ENCODE assay signal across 23 mouse cellular contexts in the genomic region with DNA sequence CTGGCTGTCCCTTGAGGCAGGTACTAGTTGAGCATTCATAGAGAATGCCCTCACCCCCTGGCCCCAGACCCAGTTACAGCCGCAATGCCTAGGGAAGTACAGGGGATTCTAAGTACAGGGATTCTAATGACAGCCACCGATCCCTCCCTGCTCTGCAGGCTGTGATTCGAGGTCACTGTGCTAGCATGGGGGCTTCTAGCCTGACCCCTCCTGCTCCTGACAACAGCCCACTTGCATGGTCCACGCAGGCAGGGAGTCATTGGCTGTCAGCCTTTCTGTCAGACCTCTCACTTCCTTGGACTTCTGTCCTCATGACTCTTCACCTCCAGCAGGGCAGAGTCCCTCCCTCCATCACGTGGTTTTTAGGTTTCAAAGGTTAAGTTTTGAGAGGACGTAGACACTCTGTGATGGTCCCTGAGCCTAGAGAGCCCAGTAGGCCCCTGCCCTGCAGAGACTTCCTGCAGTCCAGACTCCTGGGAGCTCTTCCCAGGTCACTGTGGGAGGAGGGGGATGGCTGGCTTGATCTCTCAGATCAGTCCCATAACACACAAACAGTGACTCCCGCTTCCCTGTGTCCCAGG. TPM values are rescaled to one million over a fixed set of nuclear protein-coding genes. Genes with fewer than 3 reads are reported as not detected.
DNase-seq lines count a peak whose midpoint lies in the region; ATAC-seq and TF ChIP-seq lines count a peak whose summit lies in the region.
"Had no signal": no experiment of that assay in that cellular context is flagged by ENCODE, and none has a peak within 500 bp of the region (broad histone marks: within the 10 kb centered on the region; RNA-seq: fewer than 3 reads in every experiment).

No protein-coding gene starts in this region.

- peaks cover 39% of the 10 kb centered on the region for H3K27me3 ChIP-seq in intestine, postnatal 0 days (replicated peaks; ENCODE audit: control insufficient read depth, insufficient read depth, low read length)
- peaks cover 39% of the 10 kb centered on the region for H3K27me3 ChIP-seq in liver, embryonic 16.5 days (ENCODE audit: control insufficient read depth, insufficient read depth, low read depth, low read length)
- H3K27me3 ChIP-seq in forebrain, embryonic 13.5 days = no peaks in the 10 kb centered on the region
- H3K27me3 ChIP-seq: embryonic facial prominence, embryonic 15.5 days had no signal

- H3K4me2 ChIP-seq in intestine, postnatal 0 days (replicated peaks; ENCODE audit: low read depth) = no peak overlapping the region
- no peak overlapping the region for H3K4me2 ChIP-seq in liver, embryonic 16.5 days (ENCODE audit: low read depth, low read length)
- no peak overlapping the region for H3K4me2 ChIP-seq in forebrain, embryonic 13.5 days
- H3K4me2 ChIP-seq: embryonic facial prominence, embryonic 15.5 days; limb, embryonic 15.5 days; midbrain, embryonic 15.5 days had no signal

- H3K4me1 ChIP-seq in intestine, postnatal 0 days (replicated peaks; ENCODE audit: control insufficient read depth, insufficient read depth, low read length) = no peaks in the 10 kb centered on the region
- H3K4me1 ChIP-seq in liver, embryonic 16.5 days (ENCODE audit: control insufficient read depth, low read depth, low read length) = peaks cover 1% of the 10 kb centered on the region; the same call in 1 of the 2 replicates
- H3K4me1 ChIP-seq in forebrain, embryonic 13.5 days = peaks cover 43% of the 10 kb centered on the region

- H3K36me3 ChIP-seq in intestine, postnatal 0 days (ENCODE audit: control insufficient read depth, insufficient read depth) = peaks cover 4% of the 10 kb centered on the region; the same call in 1 of the 2 replicates
- no peaks in the 10 kb centered on the region for H3K36me3 ChIP-seq in liver, embryonic 16.5 days (ENCODE audit: control insufficient read depth, insufficient read depth)
- H3K36me3 ChIP-seq in forebrain, embryonic 13.5 days (ENCODE audit: poor library complexity, severe bottlenecking) = peaks cover 59% of the 10 kb centered on the region

- 66% methylated on average over 7 of the region's 7 CpGs for WGBS in intestine, postnatal 0 days
- 50% methylated on average over 7 of the region's 7 CpGs for WGBS in liver, embryonic 16.5 days (ENCODE audit: insufficient replicate concordance)
- 88% methylated on average over 7 of the region's 7 CpGs for WGBS in forebrain, embryonic 13.5 days

- H3K4me3 ChIP-seq in intestine, postnatal 0 days (ENCODE audit: low read depth, low read length) = no peak overlapping the region
- H3K4me3 ChIP-seq in liver, embryonic 16.5 days (ENCODE audit: low read depth, low read length) = no peak overlapping the region
- H3K4me3 ChIP-seq in forebrain, embryonic 13.5 days = no peak overlapping the region
- H3K4me3 ChIP-seq: embryonic facial prominence, embryonic 15.5 days; limb, embryonic 15.5 days; midbrain, embryonic 15.5 days had no signal

- DNase-seq in heart, adult 11 months = peak; percentile 90
- DNase-seq in heart, postnatal 4 days = no peak
- DNase-seq in kidney, postnatal 10 days = peak; percentile 56
- no peak for DNase-seq in lung, postnatal 25 days (ENCODE audit: low spot score)
- DNase-seq: right cerebral cortex, postnatal 4 days; thymus, adult 18-20 months had no signal

- ATAC-seq in intestine, postnatal 0 days = peak; percentile 75
- peak; percentile 60 for ATAC-seq in liver, embryonic 16.5 days (ENCODE audit: low read depth)
- no peak for ATAC-seq in forebrain, embryonic 13.5 days
- ATAC-seq: activated CD4-positive, CD25-positive, alpha-beta regulatory T cell, adult 4 months; midbrain, embryonic 15.5 days had no signal

- no peak overlapping the region for H3K9ac ChIP-seq in intestine, postnatal 0 days (ENCODE audit: low read depth, low read length)
- no peak overlapping the region for H3K9ac ChIP-seq in liver, embryonic 16.5 days (ENCODE audit: low read depth, low read length)
- no peak overlapping the region for H3K9ac ChIP-seq in forebrain, embryonic 13.5 days
- H3K9ac ChIP-seq: embryonic facial prominence, embryonic 15.5 days; limb, embryonic 15.5 days; midbrain, embryonic 15.5 days had no signal

- H3K9me3 ChIP-seq in intestine, postnatal 0 days (ENCODE audit: control insufficient read depth) = no peaks in the 10 kb centered on the region
- H3K9me3 ChIP-seq in liver, embryonic 16.5 days (replicated peaks; ENCODE audit: control insufficient read depth, low read length) = no peaks in the 10 kb centered on the region
- no peaks in the 10 kb centered on the region for H3K9me3 ChIP-seq in forebrain, embryonic 13.5 days (replicated peaks)
- H3K9me3 ChIP-seq: embryonic facial prominence, embryonic 15.5 days; limb, embryonic 15.5 days; midbrain, embryonic 15.5 days had no signal

- H3K27ac ChIP-seq in intestine, postnatal 0 days (ENCODE audit: low read depth, low read length) = peak overlapping the region; percentile 21; the same call in 1 of the 2 replicates
- H3K27ac ChIP-seq in liver, embryonic 16.5 days (ENCODE audit: low read length) = peak overlapping the region; percentile 42
- H3K27ac ChIP-seq in forebrain, embryonic 13.5 days = no peak overlapping the region
- H3K27ac ChIP-seq: embryonic facial prominence, embryonic 15.5 days; limb, embryonic 15.5 days; macrophage; midbrain, embryonic 15.5 days had no signal

- TF ChIP-seq CTCF in intestine, postnatal 0 days (IDR thresholded peaks at IDR 0.05; ENCODE audit: low read depth) = no peak

RNA-seq across cellular contexts. Expression of a gene that starts 3.3 kb away (rescaled TPM):
- 10 to 100 TPM; 72.0 to 74.8 TPM for total RNA-seq in heart, postnatal 4 days (2021)
- polyA plus RNA-seq in intestine, postnatal 0 days (2015; fragmentation: Nextera tagmentation; extraction: Ambion mirVana) = 18.6 and 20.1 TPM in 2 replicates
- 3.6 and 4.9 TPM in 2 replicates for polyA plus RNA-seq in liver, embryonic 16.5 days (2015; fragmentation: Nextera tagmentation; extraction: Ambion mirVana)
- polyA plus RNA-seq in forebrain, embryonic 13.5 days (2015; fragmentation: Nextera tagmentation; extraction: Ambion mirVana) = 84.6 and 104 TPM in 2 replicates

RNA-seq across cellular contexts. Expression of a gene that starts 25.4 kb away (rescaled TPM):
- 10 to 100 TPM; 21.9 to 24.9 TPM for total RNA-seq in heart, postnatal 4 days (2021)
- 2.8 and 3.2 TPM in 2 replicates for polyA plus RNA-seq in intestine, postnatal 0 days (2015; fragmentation: Nextera tagmentation; extraction: Ambion mirVana)
- polyA plus RNA-seq in liver, embryonic 16.5 days (2015; fragmentation: Nextera tagmentation; extraction: Ambion mirVana) = 5.9 and 7.5 TPM in 2 replicates
- polyA plus RNA-seq in forebrain, embryonic 13.5 days (2015; fragmentation: Nextera tagmentation; extraction: Ambion mirVana) = 2.3 and 3.0 TPM in 2 replicates

RNA-seq across cellular contexts. Expression of a gene that starts 25.9 kb away (rescaled TPM):
- 10 to 100 TPM; 16.9 to 20.1 TPM for total RNA-seq in heart, postnatal 4 days (2021)
- polyA plus RNA-seq in intestine, postnatal 0 days (2015; fragmentation: Nextera tagmentation; extraction: Ambion mirVana) = 36.7 and 48.3 TPM in 2 replicates
- 240 and 265 TPM in 2 replicates for polyA plus RNA-seq in liver, embryonic 16.5 days (2015; fragmentation: Nextera tagmentation; extraction: Ambion mirVana)
- polyA plus RNA-seq in forebrain, embryonic 13.5 days (2015; fragmentation: Nextera tagmentation; extraction: Ambion mirVana) = 12.0 and 15.9 TPM in 2 replicates

RNA-seq across cellular contexts. Expression of a gene that starts 35.9 kb away (rescaled TPM):
- total RNA-seq in heart, postnatal 4 days (2021) = not detected
- polyA plus RNA-seq in intestine, postnatal 0 days (2015; fragmentation: Nextera tagmentation; extraction: Ambion mirVana) = not detected in 2 replicates
- 0.13 TPM in 1 of 2 replicates, not detected in the other for polyA plus RNA-seq in liver, embryonic 16.5 days (2015; fragmentation: Nextera tagmentation; extraction: Ambion mirVana)
- not detected in 2 replicates for polyA plus RNA-seq in forebrain, embryonic 13.5 days (2015; fragmentation: Nextera tagmentation; extraction: Ambion mirVana)
- total RNA-seq: adrenal gland, postnatal 4 days; common myeloid progenitor, adult 5-6 weeks; left cerebral cortex, postnatal 14 days had no signal
- polyA plus RNA-seq: activated CD4-positive, CD25-positive, alpha-beta regulatory T cell, adult 4 months; forebrain, embryonic 11.5 days; heart, embryonic 14.5 days; hindbrain, embryonic 11.5 days; intestine, embryonic 14.5 days; limb, embryonic 15.5 days; macrophage; midbrain, embryonic 15.5 days; neural tube, embryonic 11.5 days had no signal

RNA-seq across cellular contexts. Expression of a gene that starts 36.8 kb away (rescaled TPM):
- not detected for total RNA-seq in heart, postnatal 4 days (2021)
- polyA plus RNA-seq in intestine, postnatal 0 days (2015; fragmentation: Nextera tagmentation; extraction: Ambion mirVana) = 0.63 and 0.84 TPM in 2 replicates
- polyA plus RNA-seq in liver, embryonic 16.5 days (2015; fragmentation: Nextera tagmentation; extraction: Ambion mirVana) = 29.6 and 33.7 TPM in 2 replicates
- polyA plus RNA-seq in forebrain, embryonic 13.5 days (2015; fragmentation: Nextera tagmentation; extraction: Ambion mirVana) = 0.49 TPM in 1 of 2 replicates, not detected in the other
- total RNA-seq: common myeloid progenitor, adult 5-6 weeks; layer of hippocampus, postnatal 10 days; left cerebral cortex, postnatal 14 days had no signal
- polyA plus RNA-seq: activated CD4-positive, CD25-positive, alpha-beta regulatory T cell, adult 4 months; heart, embryonic 14.5 days; macrophage; neural tube, embryonic 11.5 days had no signal

Comparison
In these comparisons a context has a peak if more than half of its experiments do, and no peak if none do; other contexts are left out.
1. DNase-seq: peak in heart, adult 11 months (single experiment) and kidney, postnatal 10 days (single experiment); none in heart, postnatal 4 days (single experiment) and lung, postnatal 25 days (single experiment).